Mouse (Mus musculus) layer of hippocampus, postnatal 25 days (tissue): ENCODE data around the gene Erf. TPM values are rescaled to one million over a fixed set of nuclear protein-coding genes. Genes with fewer than 3 reads are reported as not detected.

Experiments used
- DNase-seq, 2 experiments: peaks; one replicate each; pipeline ENCODE4 v3.0.0; 2022; ENCODE audit warnings: mixed read lengths in 2 of 2, low spot score in 1 of 2; ENCODE audit errors: extremely low spot score in 1 of 2
- total RNA-seq, 2 experiments: library from RNA; stranded (reverse); gene quantifications; 2 replicates each; pipeline ENCODE4 v1.2.3; 2021

Gene Erf
- 10 to 100 TPM; 44.4 to 51.1 TPM for total RNA-seq

GRCm38 (mm10) chr7:25250141-25250972 lies at the start of gene Erf:
TSS of gene Erf (minus strand) at chr7:25250761.
- DNase-seq: peak; percentile 94 to 96

GRCm38 (mm10) chr7:25297454-25298325 lies 47.1 kb upstream of the Erf start, which contains the start of gene Pafah1b3:
TSS of gene Pafah1b3 (minus strand) at chr7:25297986.
- peak; percentile 58 to 70 for DNase-seq

GRCm38 (mm10) chr7:25296945-25297453 lies 46.4 kb upstream of the Erf start:
- DNase-seq: no peak

GRCm38 (mm10) chr7:25294960-25295722 lies 44.6 kb upstream of the Erf start:
- DNase-seq: no peak

GRCm38 (mm10) chr7:25294495-25294894 lies 43.9 kb upstream of the Erf start:
- no peak for DNase-seq

GRCm38 (mm10) chr7:25293191-25293739 lies 42.7 kb upstream of the Erf start:
- no peak for DNase-seq

- DNase-seq: no peak
Measured at GRCm38 (mm10) chr7:25292107-25292506, 41.5 kb upstream of the Erf start.

- DNase-seq: no peak
Measured at GRCm38 (mm10) chr7:25290911-25291310, 40.4 kb upstream of the Erf start.

GRCm38 (mm10) chr7:25290463-25290862 lies 39.9 kb upstream of the Erf start:
- no peak for DNase-seq

GRCm38 (mm10) chr7:25289925-25290324 lies 39.4 kb upstream of the Erf start:
- DNase-seq: no peak

GRCm38 (mm10) chr7:25288721-25289120 lies 38.2 kb upstream of the Erf start:
- no peak for DNase-seq

GRCm38 (mm10) chr7:25288011-25288410 lies 37.5 kb upstream of the Erf start:
- DNase-seq: no peak

GRCm38 (mm10) chr7:25286989-25287388 lies 36.4 kb upstream of the Erf start:
- no peak for DNase-seq

- DNase-seq: no peak
Measured at GRCm38 (mm10) chr7:25285511-25286238, 35.1 kb upstream of the Erf start.

GRCm38 (mm10) chr7:25284766-25285165 lies 34.2 kb upstream of the Erf start:
- DNase-seq: no peak

GRCm38 (mm10) chr7:25284171-25284570 lies 33.6 kb upstream of the Erf start:
- DNase-seq: no peak

- DNase-seq: no peak
Measured at GRCm38 (mm10) chr7:25283637-25284036, 33.1 kb upstream of the Erf start.

- DNase-seq: no peak
Measured at GRCm38 (mm10) chr7:25282731-25283211, 32.2 kb upstream of the Erf start.
